Mouse (Mus musculus) ES-E14 (cell line): ENCODE data around the gene Il10. TPM values are rescaled to one million over a fixed set of nuclear protein-coding genes. Genes with fewer than 3 reads are reported as not detected.

ENCODE experiments used
- DNase-seq: peaks from one replicate; pipeline ENCODE4 v3.0.0-alpha.2; 2013; ENCODE audit warnings: low read depth, low spot score
- H3K27ac ChIP-seq: 2 replicates; pipeline ENCODE4 v1.5.1; 2012; ENCODE audit warnings: low read depth, mild to moderate bottlenecking, low read length, moderate library complexity, mixed read lengths; ENCODE audit not compliant: poor library complexity, insufficient read depth, severe bottlenecking
- H3K36me3 ChIP-seq: 2 replicates; pipeline ENCODE4 v1.6.1; 2012; ENCODE audit warnings: mild to moderate bottlenecking, low read length, moderate library complexity, mixed read lengths; ENCODE audit not compliant: control insufficient read depth, poor library complexity, insufficient read depth, severe bottlenecking
- H3K4me1 ChIP-seq, 2 experiments: fragments of 150-350 bp in 1 of 2; sonication (generic) in 1 of 2; 2 replicates each; pipeline ENCODE4 v1.6.1; 2012; ENCODE audit warnings: low read length in 2 of 2, mild to moderate bottlenecking in 1 of 2, mixed read lengths in 1 of 2; ENCODE audit not compliant: control insufficient read depth in 2 of 2, insufficient read depth in 2 of 2, poor library complexity in 1 of 2
- H3K4me3 ChIP-seq, 2 experiments: fragments of 150-350 bp in 1 of 2; sonication (generic) in 1 of 2; 2 replicates each; pipeline ENCODE4 v1.5.1; 2012; ENCODE audit warnings: low read length in 2 of 2, low read depth in 1 of 2, mild to moderate bottlenecking in 1 of 2, mixed read lengths in 1 of 2; ENCODE audit not compliant: insufficient read depth in 1 of 2, poor library complexity in 1 of 2, severe bottlenecking in 1 of 2
- H3K9ac ChIP-seq: 2 replicates; pipeline ENCODE4 v1.6.1; 2012; ENCODE audit warnings: low read depth, mild to moderate bottlenecking, low read length, mixed read lengths; ENCODE audit not compliant: poor library complexity, insufficient read depth, severe bottlenecking
- H3K9me3 ChIP-seq: fragments of 150-350 bp; sonication (generic); 2 replicates; pipeline ENCODE4 v1.6.1; 2012; ENCODE audit warnings: low read depth, mild to moderate bottlenecking, low read length; ENCODE audit not compliant: control insufficient read depth, insufficient read depth
- CHD2 ChIP-seq: IDR thresholded peaks from 2 replicates; pipeline ENCODE4 v1.6.1; 2014; ENCODE audit warnings: mild to moderate bottlenecking, low read depth, low read length, inconsistent platforms
- HCFC1 ChIP-seq: IDR thresholded peaks from 2 replicates; pipeline ENCODE4 v1.6.1; 2012; ENCODE audit warnings: low read length, inconsistent platforms, borderline replicate concordance; ENCODE audit not compliant: insufficient read depth
- MAFK ChIP-seq: IDR thresholded peaks from 2 replicates; pipeline ENCODE4 v1.6.1; 2014; ENCODE audit warnings: mild to moderate bottlenecking, low read depth, low read length, inconsistent platforms; ENCODE audit not compliant: insufficient read depth
- ZC3H11A ChIP-seq: IDR thresholded peaks from 2 replicates; pipeline ENCODE4 v1.6.1; 2012; ENCODE audit warnings: low read depth, mild to moderate bottlenecking, inconsistent platforms, low read length, borderline replicate concordance
- ZNF384 ChIP-seq: IDR thresholded peaks from 2 replicates; pipeline ENCODE4 v1.6.1; 2012; ENCODE audit warnings: low read depth, low read length, inconsistent platforms
- in situ Hi-C, 2 experiments: fragments of 600-800 bp; cut with MboI; formaldehyde crosslinking; loops; one replicate each; pipeline ENCODE4 v1.15.1; 2025; ENCODE audit warnings: low sequenced_read_pairs in 2 of 2, inconsistent platforms in 1 of 2; ENCODE audit not compliant: unreplicated experiment in 2 of 2
- total RNA-seq: library from RNA; depleted of rRNA; stranded (reverse); fragments of 300-350 nt; gene quantifications from 2 replicates; pipeline ENCODE4 v1.2.3, GENCODE M21; 2012

Il10 gene
- total RNA-seq, 1 experiment, result 1.8 TPM

DNA sequence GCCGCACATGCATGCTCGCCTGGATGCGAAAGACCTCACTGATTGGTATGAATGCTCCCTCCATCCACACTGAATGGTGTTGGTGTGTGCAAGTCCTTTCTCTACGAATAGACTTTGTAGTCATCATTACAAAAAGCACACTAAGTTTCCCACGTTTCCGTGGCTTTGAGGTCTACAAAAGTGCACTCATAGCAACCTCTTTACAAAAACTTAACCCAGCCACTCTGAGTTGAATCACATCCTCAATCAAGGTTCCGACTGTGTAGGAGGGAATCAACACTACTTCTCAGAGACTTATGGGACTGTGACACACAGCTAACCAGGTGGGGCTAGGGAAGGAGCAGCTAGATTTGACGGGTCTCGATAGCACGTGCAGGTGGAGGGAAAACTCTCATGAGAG, 23.3 kb upstream of the Il10 start:
- in situ Hi-C loops, result no loop called here
- H3K27ac ChIP-seq, result no peak overlapping the region

DNA sequence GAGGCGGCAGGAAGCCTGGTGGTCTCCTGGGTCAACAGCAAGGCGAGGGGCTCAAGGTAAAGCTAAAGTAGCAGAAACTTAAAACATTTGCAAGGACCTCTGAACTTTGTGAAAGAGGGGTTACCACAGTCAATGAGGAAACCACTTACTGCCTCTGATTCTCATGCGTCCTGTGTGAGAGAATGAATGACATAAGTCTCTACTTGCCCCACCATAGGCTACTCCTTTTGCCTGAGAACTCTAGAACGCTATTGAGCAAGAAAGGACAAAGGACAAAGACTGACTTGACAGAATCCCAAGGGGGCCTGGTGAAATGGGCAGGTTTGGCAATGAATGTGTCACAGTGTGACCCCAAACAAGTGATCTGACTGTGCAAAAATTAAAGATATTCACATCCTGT, 22.2 kb upstream of the Il10 start:
- Histone ChIP-seq H3K27ac (no peak overlapping the region), H3K4me3 (no peak overlapping the region), H3K9me3 (no peaks in the 10 kb centered on the region), H3K36me3 (no peaks in the 10 kb centered on the region), H3K9ac (no peak overlapping the region), H3K4me1 (no peaks in the 10 kb centered on the region)
- TF ChIP-seq MAFK (no peak), ZC3H11A (no peak), ZNF384 (no peak), CHD2 (no peak), HCFC1 (no peak)
- DNase-seq, result no peak
- in situ Hi-C loops, result no loop called here

More for the DNA sequence above, 23.3 kb upstream of the Il10 start:
- Histone ChIP-seq H3K4me1 (no peaks in the 10 kb centered on the region), H3K9me3 (no peaks in the 10 kb centered on the region), H3K9ac (no peak overlapping the region), H3K4me3 (no peak overlapping the region), H3K36me3 (no peaks in the 10 kb centered on the region)
- no peak for DNase-seq
- TF ChIP-seq CHD2 (no peak), MAFK (no peak)

DNA sequence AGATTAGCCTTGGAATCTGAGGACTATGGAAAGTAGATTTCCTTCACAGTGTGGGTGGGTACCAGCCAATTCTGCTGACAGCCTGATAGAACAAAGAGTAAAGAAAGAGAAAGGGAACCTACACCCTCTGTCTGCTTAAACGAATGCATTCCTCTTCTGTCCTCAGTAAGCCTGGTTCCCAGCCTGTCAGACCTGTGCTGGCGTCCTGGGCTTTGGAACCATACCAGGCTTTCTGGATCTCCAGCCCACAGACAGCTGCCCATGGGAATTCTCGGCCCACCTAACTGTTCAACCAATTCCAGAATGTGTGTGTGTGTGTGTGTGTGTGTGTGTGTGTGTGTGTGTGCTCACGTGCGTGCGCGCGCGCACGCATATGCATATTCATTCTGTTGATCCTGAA, 21.3 kb upstream of the Il10 start:
- no peak for DNase-seq
- no peak for TF ChIP-seq MAFK
- TF ChIP-seq HCFC1, result no peak
- TF ChIP-seq ZC3H11A, result no peak
- no peak for TF ChIP-seq ZNF384
- TF ChIP-seq CHD2, result no peak
- in situ Hi-C loops, result no loop called here
- Histone ChIP-seq H3K4me1 (no peaks in the 10 kb centered on the region), H3K4me3 (no peak overlapping the region), H3K9ac (no peak overlapping the region), H3K36me3 (no peaks in the 10 kb centered on the region), H3K27ac (no peak overlapping the region), H3K9me3 (no peaks in the 10 kb centered on the region)

DNA sequence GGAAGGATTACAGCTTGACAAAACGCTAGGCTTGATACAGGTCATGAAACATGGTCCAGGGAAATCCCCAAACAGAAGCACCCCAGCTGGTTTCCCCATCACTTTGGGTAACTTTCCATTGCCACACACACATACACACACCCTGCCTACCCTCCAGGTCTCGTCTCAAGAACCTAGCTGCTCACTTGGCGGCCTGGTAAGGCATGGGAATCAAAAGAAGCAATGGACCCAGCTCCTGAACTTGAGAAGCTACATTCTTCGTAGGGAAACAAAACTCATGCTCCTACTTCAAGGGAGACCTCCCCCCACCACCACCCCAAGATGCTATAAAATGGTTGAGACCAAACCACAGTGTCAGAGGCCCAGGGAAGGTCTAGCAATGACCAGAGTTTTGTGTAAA, 19.9 kb upstream of the Il10 start:
- Histone ChIP-seq H3K9ac (no peak overlapping the region), H3K27ac (no peak overlapping the region), H3K4me3 (no peak overlapping the region), H3K4me1 (no peaks in the 10 kb centered on the region), H3K36me3 (no peaks in the 10 kb centered on the region), H3K9me3 (no peaks in the 10 kb centered on the region)
- in situ Hi-C loops, result no loop called here
- no peak for DNase-seq
- TF ChIP-seq HCFC1 (no peak), ZC3H11A (no peak), MAFK (no peak), ZNF384 (no peak), CHD2 (no peak)

DNA sequence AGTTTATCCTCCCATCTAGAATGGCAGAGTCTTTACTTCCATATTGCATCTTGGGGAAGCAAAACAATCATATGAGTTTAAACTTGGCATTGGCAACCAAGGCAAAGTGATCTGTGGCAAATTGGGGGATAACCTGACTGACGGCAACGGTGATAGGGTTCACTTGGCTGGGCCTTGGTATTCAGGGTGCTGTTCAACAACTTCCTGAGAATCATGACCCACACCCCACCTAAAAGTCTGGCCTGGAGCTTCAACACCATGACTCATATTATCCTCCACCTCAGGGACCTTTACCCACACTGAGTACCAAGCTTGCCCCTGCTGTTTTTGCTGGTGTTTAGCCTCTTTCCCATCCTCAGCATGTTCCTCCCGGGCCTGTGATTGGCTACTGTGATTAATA, 19.3 kb upstream of the Il10 start:
- no peaks in the 10 kb centered on the region for H3K4me1 ChIP-seq
- H3K9ac ChIP-seq, result no peak overlapping the region
- TF ChIP-seq MAFK, result no peak
- TF ChIP-seq ZC3H11A, result no peak
- no peak for DNase-seq
- H3K9me3 ChIP-seq, result no peaks in the 10 kb centered on the region
- in situ Hi-C loops, result no loop called here
- H3K4me3 ChIP-seq, result no peak overlapping the region
- no peak overlapping the region for H3K27ac ChIP-seq
- no peaks in the 10 kb centered on the region for H3K36me3 ChIP-seq
